Mouse (Mus musculus) right cerebral cortex, postnatal 25 days (tissue): Measurements from ENCODE around the gene Trim32.

Source experiments
- DNase-seq: peaks from one replicate; pipeline ENCODE4 v3.0.0; 2022

Gene Trim32

GRCm38 (mm10) chr4:65604504-65605150, at the start of gene Trim32:
Gene Trim32 (plus strand): TSS chr4:65604986.
- peak; percentile 99 for DNase-seq

- no peak for DNase-seq
These were observed 39.3 kb upstream of the Trim32 start for GRCm38 (mm10) chr4:65565493-65565892.

- no peak for DNase-seq
These were observed 24.5 kb upstream of the Trim32 start for GRCm38 (mm10) chr4:65580254-65580653.

GRCm38 (mm10) chr4:65586947-65587346, 17.8 kb upstream of the Trim32 start:
- DNase-seq, result no peak

DNA sequence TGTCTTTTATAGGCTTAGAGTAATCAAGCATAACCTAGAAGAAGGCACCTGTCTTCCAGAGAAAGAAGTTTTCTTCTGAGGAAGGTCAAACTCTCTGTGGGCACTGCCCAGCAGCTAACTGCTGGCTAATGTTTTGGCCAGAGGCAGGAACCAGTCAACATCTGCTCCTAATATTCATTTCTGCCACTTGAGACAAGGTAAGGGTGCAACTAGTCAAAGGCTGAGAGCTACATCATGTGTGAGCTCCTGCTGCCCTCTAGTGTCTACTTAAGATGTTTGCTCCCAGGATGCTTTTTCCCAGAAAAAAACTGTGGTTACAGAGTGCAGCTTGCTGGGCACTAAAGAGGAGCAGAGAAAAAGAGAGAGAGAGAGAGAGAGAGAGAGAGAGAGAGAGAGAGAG, 15.0 kb upstream of the Trim32 start:
- DNase-seq, result no peak

DNA sequence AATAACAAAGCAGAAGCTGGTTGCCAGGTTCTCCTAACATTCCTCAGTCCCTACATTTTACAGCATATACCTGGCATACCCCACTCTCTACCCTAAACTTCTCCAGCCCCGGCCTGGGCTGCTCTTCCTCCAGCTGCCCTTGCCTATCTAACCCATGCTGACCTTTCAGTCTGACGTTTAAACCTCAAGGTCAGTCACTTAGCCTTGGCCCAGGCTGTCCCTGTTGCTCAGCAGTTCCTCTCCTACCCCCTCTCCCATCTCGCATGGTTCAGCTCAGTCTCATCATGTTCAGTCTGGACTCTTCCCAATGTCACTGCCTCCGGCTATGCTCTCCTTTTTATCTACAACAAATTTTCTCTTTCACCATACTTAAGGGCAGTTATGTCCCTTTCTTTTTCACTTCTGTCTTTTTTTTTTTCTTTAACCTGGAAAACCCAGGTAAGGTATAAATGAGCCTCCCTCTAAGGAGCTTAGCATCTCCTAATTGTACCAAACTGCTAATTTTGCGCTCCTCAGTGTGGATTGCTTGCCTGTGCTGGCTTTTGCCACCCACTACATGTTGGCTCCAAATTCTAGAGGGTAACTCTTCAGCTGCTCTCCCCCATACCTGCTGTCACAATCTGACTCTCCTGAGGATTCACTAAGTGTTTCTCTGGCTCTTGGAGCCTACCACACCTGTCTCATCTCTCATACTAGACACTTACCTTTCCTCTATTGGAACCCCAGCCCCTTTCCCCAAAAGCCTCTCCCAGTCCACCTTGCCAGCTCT, 10.0 kb upstream of the Trim32 start:
- no peak for DNase-seq

DNA sequence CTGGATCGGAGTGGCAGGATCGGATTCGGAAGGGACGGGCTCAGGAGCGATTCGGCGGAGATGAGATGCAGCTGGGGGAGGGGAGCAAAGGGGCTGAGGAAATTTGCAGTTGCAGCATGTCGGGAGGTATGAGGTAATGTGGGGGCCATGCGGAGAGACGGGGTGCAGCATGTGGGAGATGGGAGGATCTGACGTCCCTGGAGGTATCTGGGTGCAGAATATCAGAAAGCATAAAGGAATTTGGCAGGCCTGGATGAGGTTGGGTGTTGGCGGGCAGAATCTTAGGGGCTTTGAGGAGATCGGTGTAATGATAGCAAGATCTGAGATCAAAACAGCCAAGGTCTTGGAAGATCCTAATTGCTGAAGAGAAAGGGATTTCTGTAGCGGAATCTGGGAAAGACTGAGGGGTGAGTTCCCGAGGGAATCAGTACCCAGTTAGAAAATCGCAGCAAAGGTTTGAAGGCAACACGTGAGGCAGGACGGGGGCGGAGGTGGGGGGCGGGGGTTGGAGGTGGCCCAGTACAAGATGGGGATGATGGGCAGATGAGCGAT, 441 bp downstream of the Trim32 start:
- no peak for DNase-seq

DNA sequence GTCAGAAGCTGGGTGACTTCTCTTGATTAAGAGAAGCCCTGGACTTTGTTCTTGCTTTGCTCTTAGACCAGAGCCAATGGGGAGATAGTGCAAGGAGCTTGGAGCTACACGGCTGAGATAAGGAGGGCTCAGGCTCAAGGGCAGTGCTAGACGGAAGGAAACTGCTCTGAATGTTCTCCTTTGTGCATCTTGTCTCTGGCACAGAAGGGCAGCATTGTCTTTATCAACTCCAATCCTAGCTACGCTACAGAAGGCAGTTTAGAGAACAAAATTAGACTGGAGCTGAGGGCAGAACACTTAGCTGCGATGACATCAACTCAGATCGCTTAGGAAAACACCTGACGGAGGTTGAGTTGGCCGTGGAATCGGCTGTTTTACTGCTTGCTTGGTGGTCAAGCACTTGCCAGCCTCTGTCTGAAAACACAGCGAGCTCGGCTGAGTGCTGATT, 2.4 kb downstream of the Trim32 start:
- DNase-seq, result no peak

GRCm38 (mm10) chr4:65608112-65608511, 3.3 kb downstream of the Trim32 start:
- DNase-seq, result no peak

GRCm38 (mm10) chr4:65610329-65610728, 5.5 kb downstream of the Trim32 start:
- no peak for DNase-seq

DNA sequence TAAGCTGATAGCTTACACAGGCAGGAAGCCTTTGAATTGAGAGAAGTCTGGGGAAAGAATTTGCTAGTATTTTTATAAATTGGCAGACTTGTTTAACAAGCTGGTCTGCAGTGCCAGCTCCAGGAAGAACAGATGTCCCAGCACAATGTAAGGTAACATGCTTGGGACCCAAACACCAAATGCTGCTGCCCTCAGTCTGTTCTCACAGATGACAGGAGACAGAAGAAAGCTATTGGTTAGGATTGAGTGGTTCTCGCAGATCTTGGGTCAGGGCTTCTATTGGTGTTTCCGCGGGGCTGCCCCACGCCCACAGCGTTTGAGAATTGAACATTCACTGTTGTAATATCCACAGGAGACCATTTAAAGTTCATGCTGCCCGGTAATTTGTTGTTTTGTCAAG, 6.1 kb downstream of the Trim32 start:
- DNase-seq, result no peak

- no peak for DNase-seq
These were observed 8.3 kb downstream of the Trim32 start for GRCm38 (mm10) chr4:65613135-65613534.

DNA sequence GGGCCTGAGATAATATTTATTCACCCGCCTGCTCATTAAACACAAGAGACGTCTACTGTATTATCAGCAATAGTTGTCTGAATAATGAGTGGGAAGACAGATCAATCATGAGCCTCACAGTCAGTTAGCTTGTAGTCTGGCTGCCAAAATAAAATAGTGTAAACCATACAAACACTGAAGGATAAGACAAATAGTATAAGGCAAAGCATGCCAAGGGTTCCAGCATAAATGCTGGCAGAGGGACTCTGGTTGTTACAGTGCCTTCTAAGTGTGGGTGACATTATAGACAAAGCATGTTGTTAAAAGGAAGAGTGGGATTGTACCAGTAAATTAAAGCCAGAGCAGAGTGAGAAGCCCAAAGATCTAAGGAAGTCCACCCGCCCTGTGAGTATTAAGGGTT, 15.3 kb downstream of the Trim32 start:
- DNase-seq, result no peak

DNA sequence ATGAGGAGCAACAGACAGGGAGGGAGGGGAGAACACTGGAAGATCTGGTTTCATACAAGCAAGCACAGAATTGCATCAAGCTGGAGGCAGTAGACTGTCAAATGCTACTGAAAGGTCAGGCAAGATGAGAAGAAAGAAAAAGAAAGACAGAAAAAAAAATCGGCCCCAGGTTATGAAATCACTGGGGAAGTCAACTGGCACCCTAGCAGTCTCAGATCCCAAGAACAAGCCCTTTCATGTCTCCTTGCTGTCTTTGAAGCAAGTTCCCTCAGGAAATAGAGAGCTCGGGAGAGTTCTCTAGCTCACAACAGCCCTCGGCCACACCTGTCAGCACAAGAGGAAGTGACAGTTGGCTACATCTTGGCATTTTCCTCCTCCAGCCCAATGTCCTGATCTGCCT, 33.4 kb downstream of the Trim32 start:
- DNase-seq, result no peak

DNA sequence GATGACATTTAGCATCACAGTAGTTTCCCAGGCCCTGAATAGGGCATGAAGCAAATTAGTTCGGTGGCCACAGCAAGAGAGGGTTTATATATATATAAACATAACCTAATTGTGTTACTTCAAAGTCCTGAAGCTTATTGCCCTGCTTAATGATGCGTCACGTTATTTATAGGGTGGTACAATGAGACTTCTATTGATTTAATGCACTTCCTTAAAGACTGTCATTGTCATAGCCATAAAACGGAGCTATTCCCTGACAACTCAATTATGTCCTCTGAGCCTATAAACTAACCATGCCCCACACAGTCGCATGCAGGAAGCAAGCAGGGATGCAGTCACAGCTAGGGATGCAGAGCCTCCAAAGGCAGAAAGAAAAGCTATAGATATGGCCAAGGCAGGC, 37.8 kb downstream of the Trim32 start:
- no peak for DNase-seq

DNA sequence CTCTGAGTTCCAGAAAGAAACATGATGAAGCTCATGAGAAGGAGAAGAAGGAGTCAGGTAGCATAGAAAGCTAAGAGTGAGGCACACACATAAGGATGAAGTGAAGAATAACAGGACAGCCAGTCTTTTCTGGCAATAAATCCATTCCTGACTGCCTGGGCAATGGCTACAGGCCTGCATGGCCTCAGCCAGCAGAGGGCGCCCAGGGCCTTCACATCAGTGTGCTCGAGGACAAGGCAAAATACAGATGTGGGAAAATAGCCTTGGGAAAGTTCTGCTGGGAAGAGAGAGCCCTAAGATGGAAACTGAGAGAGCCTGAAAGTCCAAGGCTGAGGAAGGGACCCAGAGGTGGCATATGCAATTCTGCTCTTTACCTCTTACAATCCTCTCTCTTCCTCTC, 49.9 kb downstream of the Trim32 start:
- DNase-seq, result peak; percentile 81

- DNase-seq, result no peak
These were observed 58.4 kb downstream of the Trim32 start for GRCm38 (mm10) chr4:65663176-65663575.
